Mouse (Mus musculus) lung, adult 2 months (tissue): ENCODE measurements around the gene Ybx2.

ENCODE experiments used
- CTCF ChIP-seq: fragments of 200-500 bp; IDR thresholded peaks from 2 replicates; pipeline ENCODE4 v1.5.1; 2011; ENCODE audit warnings: mild to moderate bottlenecking, low read length, control low read depth; ENCODE audit not compliant: insufficient read depth
- POLR2A ChIP-seq: fragments of 200-500 bp; IDR thresholded peaks from 2 replicates; pipeline ENCODE4 v1.6.1; 2011; ENCODE audit warnings: low read depth, mild to moderate bottlenecking, control low read depth, low read length, borderline replicate concordance; ENCODE audit errors: extremely low read depth

- TF ChIP-seq POLR2A: no peak
- TF ChIP-seq CTCF: no peak
Observed at GRCm38 (mm10) chr11:69937385-69937784, 1.8 kb downstream of the Ybx2 start.
